Mouse (Mus musculus) kidney, postnatal 10 days (tissue): ENCODE data around the gene Rad50.

Experiments
- DNase-seq: peaks from one replicate; pipeline ENCODE4 v3.0.0; 2021; ENCODE audit warnings: mixed read lengths

Gene Rad50

GRCm38 (mm10) chr11:53632122-53632733 lies 74.9 kb downstream of the Rad50 start:
- peak; percentile 31 for DNase-seq

DNA sequence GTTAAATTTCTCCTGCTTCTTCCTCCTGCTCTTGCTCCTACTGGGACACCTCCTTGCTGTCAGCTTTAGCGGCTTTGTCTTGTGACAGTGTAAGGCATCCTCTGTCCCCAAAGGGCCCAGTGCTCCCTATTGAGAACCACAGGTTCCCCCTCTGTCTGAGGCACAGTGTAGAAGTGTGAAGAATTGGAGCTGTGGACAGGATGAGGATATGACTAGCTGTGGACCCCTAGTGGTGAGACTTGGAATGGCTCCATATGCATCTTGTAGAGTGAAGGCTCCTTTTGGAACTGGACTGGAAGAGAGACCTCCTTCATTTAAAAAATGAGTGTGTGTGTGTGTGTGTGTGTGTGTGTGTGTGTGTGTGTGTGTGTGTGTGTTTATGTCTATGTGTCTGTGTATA lies 79.3 kb downstream of the Rad50 start:
- DNase-seq = peak; percentile 89

- DNase-seq = no peak
Measured at GRCm38 (mm10) chr11:53626802-53627373, 80.2 kb downstream of the Rad50 start.

DNA sequence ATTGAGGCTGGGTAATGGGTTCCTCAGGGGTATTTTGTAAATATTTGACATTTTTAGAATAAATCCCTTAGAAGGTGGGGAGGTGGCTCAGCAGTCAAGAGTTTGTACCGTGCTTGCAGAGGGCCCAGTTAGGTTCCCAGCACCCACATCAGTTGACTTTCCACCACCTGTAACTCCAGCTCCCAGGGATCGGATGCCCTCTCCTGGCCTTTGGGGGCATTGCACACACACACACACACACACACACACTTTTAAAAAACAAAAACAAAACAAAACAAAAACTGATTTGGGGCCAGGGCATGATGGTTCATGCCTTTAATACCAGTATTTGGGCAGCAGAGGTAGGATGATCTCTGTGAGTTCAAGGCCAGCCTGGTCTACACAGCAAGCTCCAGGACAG lies 83.0 kb downstream of the Rad50 start:
- no peak for DNase-seq

- no peak for DNase-seq
Measured at GRCm38 (mm10) chr11:53623573-53623972, 83.5 kb downstream of the Rad50 start.

DNA sequence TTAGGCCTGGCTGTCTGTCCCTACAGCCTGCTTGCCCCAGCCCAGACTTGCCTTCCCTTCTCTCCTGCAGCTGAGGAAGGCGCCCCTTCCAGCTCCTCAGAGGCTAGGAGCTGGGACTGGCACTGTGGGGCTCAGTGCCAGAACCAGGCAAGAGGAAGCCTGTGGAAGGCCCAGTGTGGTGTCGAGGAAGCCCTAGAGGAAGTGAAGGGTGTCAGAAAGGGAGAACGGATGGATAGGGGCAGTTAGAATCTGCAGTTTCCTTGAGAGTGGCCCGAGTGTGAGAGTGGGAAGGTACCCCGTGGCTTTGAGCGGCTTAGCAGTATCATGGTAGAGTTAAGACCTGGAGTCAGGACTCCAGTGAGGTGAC lies 84.7 kb downstream of the Rad50 start:
- DNase-seq = no peak

- DNase-seq = no peak
Measured at GRCm38 (mm10) chr11:53621582-53622439, 85.3 kb downstream of the Rad50 start.

DNA sequence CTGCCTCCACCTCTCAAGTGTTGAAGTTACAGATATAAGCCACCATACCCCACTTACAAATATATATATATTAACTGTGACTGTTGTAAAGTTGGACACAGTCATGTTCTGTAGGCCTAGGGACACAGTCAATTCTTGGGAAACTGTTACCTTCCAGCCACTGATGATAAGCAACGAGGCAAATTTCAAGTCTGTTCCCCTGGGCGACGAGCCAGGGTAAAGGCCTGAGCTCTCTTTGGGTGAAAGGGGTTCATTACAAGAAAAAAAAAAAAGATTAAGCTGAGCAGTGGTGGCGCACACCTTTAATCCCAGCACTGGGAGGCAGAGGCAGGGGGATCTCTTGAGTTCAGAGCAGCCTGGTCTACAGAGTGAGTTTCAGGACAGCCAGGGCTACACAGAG lies 87.0 kb downstream of the Rad50 start:
- no peak for DNase-seq

DNA sequence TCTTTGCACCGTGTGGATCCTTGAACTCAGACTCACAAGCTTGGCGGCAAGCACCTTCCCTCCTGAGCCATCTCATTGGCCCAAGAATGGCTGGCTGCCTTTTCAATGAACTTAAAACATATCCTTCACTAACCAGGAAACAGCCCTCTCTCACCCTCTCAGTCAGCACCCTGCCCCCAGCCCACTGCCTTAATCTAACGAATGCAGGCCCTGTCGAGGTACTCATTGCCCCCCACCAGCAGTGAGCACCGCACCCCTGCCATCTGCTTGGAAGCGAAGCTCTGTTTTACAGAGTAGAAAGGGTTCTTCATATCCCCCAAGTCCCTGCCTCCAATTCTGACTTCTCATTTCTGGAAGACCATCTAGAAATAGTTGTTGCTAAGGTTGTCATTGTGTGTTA lies 87.7 kb downstream of the Rad50 start:
- no peak for DNase-seq

DNA sequence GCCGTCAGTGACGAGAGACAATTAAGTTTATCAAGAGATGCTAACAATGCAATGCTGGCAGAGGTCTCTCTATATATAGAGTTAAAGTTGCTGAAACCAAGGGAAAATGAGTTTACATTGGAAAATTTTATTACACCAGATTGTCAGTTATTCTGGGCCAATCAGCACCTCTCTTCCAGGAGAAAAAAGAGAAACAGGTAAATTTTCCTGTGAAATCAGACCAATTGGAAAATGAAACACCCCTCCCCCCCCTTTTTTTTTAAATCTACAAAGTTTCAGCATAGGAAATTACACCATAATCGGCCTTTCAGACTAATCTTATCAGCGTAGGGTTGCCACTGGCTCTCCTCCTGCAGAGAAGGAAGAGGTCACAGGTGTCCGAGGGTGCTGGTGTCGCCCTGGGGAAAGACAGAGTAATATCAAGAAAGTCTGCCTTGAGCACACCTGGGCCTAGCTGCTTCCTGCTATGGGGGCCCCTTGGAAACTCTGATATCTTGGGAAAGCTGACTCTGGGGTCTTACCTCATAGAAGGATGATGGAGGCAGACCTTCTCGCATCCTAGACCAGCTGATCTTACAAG lies 88.4 kb downstream of the Rad50 start, which contains the start of gene Il4:
TSS of gene Il4 (minus strand) at position 51 of the 580 bp plus-strand sequence.
- no peak for DNase-seq

- DNase-seq = no peak
Measured at GRCm38 (mm10) chr11:53617562-53618109, 89.5 kb downstream of the Rad50 start.

- DNase-seq = no peak
Measured at GRCm38 (mm10) chr11:53616748-53617558, 90.2 kb downstream of the Rad50 start.

DNA sequence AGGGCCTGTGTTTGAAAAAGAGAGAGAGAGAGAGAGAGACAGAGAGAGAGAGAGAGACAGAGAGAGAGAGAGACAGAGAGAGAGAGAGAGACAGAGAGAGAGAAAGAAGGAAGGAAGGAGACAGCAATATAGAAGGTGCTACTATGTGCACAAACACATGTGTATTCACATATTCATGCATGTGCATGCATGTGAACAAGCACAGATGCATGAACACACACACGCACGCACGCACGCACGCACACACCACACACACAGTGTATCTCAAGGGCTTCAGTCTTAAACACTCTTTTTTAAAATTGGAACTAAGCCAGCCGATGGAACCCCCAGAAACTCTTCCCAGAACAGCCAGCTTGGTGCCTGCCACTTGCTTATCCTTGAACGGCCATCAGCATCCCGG lies 91.5 kb downstream of the Rad50 start:
- DNase-seq = no peak

- DNase-seq = no peak
Measured at GRCm38 (mm10) chr11:53615172-53615571, 91.9 kb downstream of the Rad50 start.

DNA sequence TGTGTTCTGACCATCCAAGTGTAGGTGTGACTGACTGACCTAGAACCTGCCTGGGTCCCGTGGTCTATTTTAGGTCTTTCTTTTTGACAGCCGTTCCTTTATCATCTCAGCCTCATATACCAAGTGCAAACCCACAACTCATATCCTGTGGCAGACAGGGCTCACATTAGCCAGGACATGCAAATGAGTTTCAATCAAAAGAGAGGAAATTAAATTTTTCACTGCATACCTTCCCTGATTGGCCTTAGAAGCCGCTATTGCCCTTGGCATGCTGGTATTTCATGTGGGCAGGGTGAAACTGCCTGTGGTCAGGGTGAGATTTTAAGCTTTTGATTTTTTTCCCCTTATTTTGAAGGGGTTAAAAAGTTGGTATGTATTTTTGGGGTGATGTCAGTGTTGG lies 97.4 kb downstream of the Rad50 start:
- no peak for DNase-seq

DNA sequence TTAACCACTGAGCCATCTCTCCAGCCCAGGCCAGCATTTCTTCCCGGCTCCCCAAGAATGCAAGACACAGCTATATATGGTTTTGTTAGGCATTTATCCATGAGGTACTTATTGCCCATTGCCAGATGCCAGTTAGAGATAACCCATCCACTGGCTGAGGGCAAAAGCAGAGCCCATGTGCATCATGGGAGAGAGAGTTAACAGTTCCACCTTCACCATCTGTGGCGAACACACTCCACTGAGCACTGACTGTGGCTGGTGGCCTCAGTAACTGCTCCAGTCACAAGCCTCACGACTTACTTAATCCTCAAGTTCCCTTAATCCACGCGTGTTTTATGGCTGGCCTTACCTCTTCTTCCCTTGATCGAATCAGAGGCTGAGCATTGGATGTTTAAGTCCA lies 97.9 kb downstream of the Rad50 start:
- no peak for DNase-seq

DNA sequence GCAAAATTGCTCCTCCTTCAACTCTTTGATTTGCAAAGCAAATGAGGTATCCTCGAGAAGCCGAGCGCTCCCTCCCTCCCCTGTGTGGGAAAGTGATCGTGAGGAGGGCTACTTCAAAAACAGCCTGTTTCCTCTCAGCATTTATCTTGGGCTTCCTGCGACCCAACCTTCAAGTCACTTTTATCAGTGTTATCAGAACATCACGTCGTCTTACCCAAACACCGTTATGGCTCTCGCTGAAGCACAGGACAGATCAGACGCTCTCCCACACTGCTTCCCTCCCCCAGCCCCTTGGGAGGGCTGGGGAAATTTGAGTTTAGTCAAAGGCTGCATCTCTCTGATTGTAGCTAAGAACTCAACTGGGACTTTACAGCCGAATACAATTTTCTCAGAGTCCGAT lies 101.5 kb downstream of the Rad50 start:
- no peak for DNase-seq

- DNase-seq = no peak
Measured at GRCm38 (mm10) chr11:53604983-53605382, 102.1 kb downstream of the Rad50 start.
